Mouse (Mus musculus) cerebellum, adult (tissue): ENCODE results near the gene Ccnk.

Source experiments
- ATAC-seq: cut with Nextera tagmentation; 2 replicates; pipeline ENCODE4 v1.9.2; 2017; ENCODE audit warnings: mild to moderate bottlenecking, moderate library complexity, mixed read lengths; ENCODE audit not compliant: insufficient number of reproducible peaks, low FRiP score, low TSS enrichment

Ccnk gene

GRCm38 (mm10) chr12:108241626-108242025, 62.2 kb downstream of the Ccnk start:
- no peak for ATAC-seq

GRCm38 (mm10) chr12:108242243-108242745, 62.9 kb downstream of the Ccnk start:
- ATAC-seq, result no peak

- ATAC-seq, result no peak
Observed at GRCm38 (mm10) chr12:108244778-108245177, 65.4 kb downstream of the Ccnk start.

DNA sequence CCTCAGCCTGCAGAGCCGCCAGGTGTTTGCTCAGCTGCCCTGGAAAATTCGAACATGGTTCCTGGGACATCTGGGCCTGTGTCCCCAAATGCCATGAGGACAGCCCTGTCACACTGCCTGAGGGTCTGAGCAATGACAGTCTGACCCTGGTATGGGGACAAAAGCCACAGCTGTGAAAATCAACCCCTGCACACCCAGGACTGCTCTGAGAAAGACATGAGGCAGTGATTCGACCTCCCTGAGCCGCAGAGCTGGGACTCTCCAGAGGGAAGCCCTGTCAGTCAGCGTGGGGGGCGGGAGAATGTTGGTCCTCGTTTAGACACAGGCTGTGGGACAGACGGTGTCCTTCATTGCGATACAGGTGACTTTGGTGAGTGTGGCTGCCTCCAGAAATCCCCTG, 66.2 kb downstream of the Ccnk start:
- no peak for ATAC-seq

GRCm38 (mm10) chr12:108246759-108247500, 67.6 kb downstream of the Ccnk start:
- ATAC-seq, result no peak

DNA sequence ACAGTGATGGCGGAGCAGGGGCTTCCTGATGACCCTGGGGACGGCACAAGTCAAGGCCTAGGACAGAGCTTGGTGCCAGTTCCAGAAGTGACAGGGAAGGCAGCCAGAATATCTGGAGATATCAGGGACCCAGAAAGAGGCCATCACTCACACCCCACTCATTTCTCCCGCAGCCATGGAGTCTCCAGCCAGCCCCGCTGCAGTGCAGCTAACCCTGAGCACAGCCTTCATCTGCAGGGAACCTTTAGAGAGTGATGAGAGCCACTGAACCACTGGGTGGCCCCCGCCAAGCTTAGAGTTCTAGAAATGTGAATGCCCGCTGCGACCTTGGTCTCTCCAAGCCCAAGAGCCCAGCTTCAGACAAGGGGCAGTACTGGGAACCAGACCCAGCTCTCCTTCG, 69.6 kb downstream of the Ccnk start:
- no peak for ATAC-seq

DNA sequence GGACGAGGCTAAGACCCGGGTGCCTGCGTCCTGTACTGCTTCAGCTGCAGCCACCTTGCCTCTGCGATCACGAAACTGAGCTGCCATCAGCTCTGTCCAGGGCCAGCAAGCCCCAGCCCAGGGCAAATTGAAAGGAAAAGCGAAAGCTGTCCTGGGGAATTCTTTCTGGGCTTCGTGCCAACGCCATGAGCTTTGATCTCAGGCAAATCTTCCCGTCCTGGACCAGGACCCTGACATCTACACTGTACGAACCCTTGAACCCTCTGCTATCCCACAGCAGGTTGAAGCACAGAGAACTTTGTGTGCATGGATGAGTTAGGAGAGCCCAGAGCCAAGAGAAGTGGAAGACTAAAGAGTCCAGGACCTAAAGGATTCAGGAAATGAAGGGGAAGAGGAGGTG, 70.1 kb downstream of the Ccnk start:
- no peak for ATAC-seq

DNA sequence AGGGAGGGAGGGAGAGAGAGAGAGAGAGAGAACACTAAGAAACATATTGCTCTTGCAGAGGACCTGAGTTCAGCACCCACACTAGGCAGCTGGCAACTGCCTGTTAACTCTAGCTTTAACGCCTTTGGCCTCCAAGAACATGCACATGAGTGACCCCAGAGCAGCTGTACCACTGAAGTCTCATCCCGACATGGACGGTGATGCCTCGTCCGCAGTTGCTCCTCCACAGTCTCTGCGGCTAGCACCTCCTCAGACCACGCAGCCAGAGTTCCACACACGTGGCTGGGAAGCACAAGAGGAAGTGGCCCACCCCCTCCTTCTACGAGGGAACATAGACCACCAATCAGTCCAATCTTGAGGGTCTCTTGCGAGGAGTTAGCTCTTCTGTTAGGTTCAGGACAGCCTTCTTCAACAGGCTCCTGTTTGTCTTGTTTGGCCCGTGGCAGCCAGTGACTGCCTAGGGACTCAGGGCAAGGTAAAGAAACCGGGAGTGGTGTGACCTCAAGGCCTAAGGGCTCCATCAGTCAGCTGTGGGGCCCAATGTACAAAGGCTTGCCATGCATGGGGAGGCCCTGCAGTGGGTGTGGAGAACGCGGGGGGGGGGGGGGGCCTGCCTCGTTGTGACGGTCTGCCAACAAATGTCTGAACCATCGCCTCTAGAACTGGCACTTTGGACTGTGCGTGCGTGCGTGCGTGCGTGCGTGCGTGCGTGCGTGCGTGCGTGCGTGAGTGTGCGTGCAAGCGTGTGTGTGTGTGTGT, 71.8 kb downstream of the Ccnk start:
- ATAC-seq, result no peak

DNA sequence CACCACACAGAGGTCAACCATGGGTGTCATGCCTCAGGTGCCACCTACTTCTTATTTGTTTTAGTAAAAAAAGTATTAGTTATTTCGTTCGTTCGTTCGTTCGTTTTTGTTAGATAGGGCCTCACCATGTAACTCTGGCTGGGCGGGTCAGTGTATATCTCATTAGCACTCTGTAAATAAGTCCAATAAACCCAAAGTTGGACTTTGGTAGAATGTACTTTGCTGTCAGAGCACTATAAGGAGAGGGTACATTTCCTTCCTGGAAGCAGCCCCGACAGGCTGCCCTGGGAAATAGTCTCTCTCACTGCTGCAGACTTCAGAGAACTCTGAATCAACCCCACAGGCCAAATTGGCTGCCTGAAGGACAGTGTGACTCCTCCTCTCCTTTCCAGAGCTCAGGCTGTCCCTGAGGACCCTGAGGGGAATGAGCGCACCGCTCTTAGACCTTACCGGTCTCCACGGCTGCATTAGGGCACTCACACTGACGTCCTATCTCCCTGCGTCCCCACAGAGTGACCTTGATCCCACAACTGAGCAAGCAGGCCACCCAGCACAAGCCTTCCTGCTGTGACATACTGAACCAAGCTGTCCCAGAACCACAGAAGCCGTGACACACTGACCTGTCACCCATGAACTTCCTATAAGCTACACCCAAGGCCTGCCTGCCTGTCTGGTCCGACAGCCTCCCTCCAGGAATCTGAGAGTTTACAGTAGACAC, 72.6 kb downstream of the Ccnk start:
- ATAC-seq, result no peak
